Mouse (Mus musculus): ENCODE data around the gene Pdgfd.
"Not testable (repeated sequence)": the region's sequence is repeated elsewhere in the genome, so short reads cannot be mapped to it uniquely, and the experiment has no call there.

Gene Pdgfd

GRCm38 (mm10) chr9:6168391-6169037, at the start of gene Pdgfd:
Gene Pdgfd, plus strand, starts transcription at chr9:6168584.
- no peak for DNase-seq

- DNase-seq = no peak
Observed at GRCm38 (mm10) chr9:6169038-6169431, 651 bp downstream of the Pdgfd start.

DNA sequence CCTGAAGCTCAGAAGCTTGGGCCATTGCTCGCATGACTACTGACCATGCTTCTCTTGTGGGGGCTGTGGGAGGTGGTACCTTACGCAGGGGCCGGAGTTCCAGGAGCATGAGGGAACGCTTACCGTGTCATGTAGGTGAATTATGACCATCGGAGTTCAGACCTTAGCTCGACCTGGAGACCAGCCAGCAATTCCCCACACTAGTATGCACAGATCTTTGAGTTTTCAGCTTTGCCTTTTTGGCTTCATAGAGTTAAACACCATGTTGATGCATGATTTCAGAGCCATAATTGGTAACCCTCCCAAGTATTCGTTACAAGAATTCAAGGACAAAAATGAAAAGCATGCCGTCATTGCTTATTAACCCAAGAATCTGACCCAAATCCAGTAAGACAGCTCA, 2.6 kb downstream of the Pdgfd start:
- no peak for DNase-seq

- no peak for DNase-seq
Observed at GRCm38 (mm10) chr9:6173276-6173675, 4.9 kb downstream of the Pdgfd start.

DNA sequence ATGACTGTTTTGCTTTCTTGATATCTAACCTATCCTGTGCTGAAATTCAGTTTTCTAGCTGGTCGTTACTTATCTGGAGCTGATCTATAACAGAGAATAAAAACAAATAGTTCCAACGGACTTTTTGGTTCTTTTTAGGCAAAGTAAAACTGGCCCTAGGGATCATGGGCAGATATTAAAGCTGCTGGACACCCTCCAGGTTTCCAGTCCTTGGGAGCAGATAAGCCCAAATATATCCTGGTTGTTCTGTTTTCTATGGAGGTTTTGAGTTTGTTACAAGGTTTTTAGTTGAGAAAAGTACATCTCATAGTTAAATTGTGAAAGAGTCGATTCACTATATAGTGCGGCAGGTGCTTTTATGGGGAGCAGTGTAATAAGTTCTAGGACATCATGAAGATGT, 7.3 kb downstream of the Pdgfd start:
- DNase-seq = no peak

- no peak for DNase-seq
Observed at GRCm38 (mm10) chr9:6182307-6182923, 14.0 kb downstream of the Pdgfd start.

DNA sequence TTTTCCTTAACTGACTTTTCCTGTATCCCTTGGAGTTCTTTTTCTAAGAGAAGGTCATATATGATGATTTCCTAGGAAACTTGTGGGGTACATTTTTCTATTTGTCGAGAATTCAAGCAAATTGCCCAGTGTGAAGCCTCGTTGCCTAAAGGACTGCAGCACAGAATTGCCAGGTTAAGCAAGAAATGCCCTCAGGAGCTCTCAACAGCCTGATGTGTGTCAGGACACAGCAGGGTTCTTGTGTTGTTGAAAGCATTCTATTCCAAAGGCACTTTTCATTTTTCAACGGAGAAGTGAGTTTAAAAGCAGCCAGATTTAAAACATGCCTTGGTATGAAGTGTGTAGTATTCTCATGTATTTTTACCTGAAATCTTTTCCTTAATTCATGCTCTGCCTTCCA, 19.6 kb downstream of the Pdgfd start:
- no peak for DNase-seq

GRCm38 (mm10) chr9:6193352-6193751, 25.0 kb downstream of the Pdgfd start:
- DNase-seq = no peak

DNA sequence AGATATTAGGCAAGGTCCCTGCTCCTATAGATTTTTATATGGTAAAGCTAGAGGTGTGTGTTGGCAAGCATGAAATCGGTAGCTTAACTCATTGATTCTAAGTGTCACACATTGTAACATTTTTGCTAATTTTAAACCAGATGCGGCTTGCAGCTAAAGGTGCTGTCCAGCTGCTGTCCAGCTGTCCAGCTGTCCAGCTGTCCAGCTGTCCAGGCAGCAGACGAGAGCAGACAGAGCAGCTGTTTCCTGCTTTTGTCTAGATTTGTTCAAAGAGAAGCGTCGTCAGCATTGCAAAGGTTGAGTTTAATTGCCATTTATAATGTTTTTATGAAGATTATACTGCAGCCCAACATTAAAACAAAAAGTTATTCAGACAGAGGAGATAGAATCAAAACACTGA, 44.5 kb downstream of the Pdgfd start:
- no peak for DNase-seq

- DNase-seq = no peak
Observed at GRCm38 (mm10) chr9:6217505-6217904, 49.1 kb downstream of the Pdgfd start.

DNA sequence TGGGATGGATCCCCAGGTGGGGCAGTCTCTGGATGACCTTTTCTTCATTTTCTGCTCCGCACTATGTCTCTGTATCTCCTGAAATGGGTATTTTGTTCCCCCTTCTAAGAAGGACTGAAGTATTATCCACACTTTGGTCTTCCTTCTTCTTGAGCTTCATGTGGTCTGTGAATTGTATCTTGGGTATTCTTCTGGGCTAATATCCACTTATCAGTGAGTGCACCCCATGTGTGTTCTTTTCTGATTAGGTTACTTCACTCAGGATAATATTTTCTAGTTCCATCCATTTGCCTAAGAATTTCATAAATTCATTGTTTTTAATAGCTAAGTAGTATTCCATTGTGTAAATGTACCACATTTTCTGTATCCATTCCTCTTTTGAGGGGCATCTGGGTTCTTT, 67.6 kb downstream of the Pdgfd start:
- not testable (repeated sequence) for DNase-seq

DNA sequence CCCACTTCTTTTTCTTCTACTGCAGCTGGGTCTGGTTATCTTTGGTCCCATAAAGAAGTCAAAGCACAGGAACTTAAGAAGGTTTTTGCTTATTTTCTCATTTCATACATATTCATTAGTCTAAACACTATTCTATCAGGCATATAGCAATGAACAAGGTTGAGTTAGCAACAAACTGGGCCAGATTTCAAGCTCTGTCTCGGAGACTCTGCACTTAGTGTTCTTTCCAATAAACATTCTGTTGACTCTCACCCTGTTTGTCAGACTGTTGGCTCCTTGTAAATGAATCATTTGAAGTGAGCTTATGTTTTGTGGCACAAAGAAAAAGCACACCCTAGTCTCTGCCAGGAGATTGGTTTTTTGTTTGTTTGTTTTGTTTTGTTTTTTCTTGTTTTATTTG, 81.9 kb downstream of the Pdgfd start:
- no peak for DNase-seq

GRCm38 (mm10) chr9:6251990-6252389, 83.6 kb downstream of the Pdgfd start:
- no peak for DNase-seq

- no peak for DNase-seq
Observed at GRCm38 (mm10) chr9:6257072-6257471, 88.7 kb downstream of the Pdgfd start.

DNA sequence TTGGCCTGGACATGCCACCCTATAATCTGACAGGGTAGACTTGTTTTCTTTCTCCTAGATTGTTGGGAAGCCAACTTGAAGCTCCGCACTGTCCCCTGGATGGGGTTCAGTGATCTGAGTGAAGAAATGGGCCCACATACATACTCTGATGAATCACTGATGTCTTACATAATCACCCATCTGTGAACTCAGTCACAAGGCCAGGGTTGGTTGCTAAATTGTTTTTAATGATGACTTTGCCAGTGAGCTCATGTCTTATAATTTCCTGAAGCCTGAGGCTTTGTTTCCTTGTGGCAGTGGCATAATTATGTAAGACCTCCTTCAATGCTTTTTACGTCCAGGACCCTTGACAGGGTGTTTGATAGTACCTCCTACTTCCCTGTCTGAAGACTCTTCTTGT, 96.4 kb downstream of the Pdgfd start:
- no peak for DNase-seq

GRCm38 (mm10) chr9:6269796-6270280, 101.5 kb downstream of the Pdgfd start, which contains the start of gene Ddi1:
Gene Ddi1, minus strand, starts transcription at chr9:6269846.
- no peak for DNase-seq

- DNase-seq = no peak
Observed at GRCm38 (mm10) chr9:6276395-6276794, 108.0 kb downstream of the Pdgfd start.

GRCm38 (mm10) chr9:6277526-6277925, 109.1 kb downstream of the Pdgfd start:
- no peak for DNase-seq

- no peak for DNase-seq
Observed at GRCm38 (mm10) chr9:6286770-6287169, 118.4 kb downstream of the Pdgfd start.

DNA sequence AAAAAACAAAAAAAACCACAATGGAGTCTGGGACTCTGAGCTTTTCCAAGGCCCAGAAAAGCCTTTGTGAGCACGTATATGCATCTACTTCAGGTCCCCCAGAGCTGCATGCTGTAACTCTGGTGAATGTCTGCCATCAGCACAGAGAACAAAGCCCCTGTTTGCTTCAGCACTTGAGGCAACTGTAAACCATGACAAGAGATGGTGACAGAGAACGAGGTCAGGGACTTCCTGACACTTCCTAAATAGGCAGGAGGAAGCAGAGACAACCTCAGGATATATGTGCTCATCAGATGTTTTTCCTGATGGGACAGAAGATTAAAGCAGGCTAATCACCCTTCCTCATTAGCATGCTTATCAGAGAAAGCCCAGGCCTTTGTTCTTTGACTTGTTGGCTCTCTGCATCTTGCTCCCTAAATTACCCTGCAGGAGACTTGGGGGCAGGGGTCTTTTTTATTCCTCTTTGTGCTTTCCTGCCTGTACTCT, 120.9 kb downstream of the Pdgfd start:
- no peak for DNase-seq

GRCm38 (mm10) chr9:6298547-6298946, 130.2 kb downstream of the Pdgfd start:
- DNase-seq = no peak

GRCm38 (mm10) chr9:6302050-6302449, 133.7 kb downstream of the Pdgfd start:
- no peak for DNase-seq

GRCm38 (mm10) chr9:6304590-6304989, 136.2 kb downstream of the Pdgfd start:
- no peak for DNase-seq

DNA sequence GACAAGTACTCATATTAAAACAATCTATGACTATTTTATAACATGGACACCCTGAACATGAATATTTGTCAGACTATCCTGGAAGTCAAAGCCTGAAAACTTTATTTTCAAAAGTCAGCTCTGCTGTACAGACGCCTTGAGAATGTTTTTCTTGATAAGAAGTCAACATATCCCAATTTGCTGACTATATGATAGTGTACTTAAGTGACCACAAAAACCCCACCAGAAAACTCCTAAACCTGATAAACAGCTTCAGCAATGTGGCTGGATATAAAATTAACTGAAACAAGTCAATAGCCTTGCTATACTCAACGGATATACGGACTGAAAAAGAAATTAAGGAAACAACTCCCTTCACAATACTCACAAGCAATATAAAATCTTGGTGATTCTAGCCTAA, 137.5 kb downstream of the Pdgfd start:
- DNase-seq = no peak

DNA sequence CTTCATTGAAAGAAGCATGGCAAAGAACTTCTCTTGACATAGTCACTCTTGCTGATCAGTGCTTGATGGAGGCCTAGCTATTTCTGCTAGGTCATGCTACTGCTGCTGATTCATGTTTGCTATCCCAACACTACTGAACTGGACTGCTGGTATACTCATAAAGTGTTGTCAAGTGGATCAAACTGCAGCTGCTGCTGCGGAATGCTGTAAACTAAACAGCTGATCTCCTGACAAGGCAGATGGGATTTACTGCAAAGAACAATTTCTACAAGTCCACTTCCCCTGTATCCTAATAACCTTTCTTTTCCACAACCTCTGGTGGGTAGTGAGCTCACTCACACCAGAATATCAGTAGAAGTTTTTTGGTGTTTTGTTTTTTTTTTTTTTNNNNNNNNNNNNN, 148.7 kb downstream of the Pdgfd start:
- no peak for DNase-seq
